Mouse (Mus musculus) megakaryocyte, adult 5-6 weeks (primary cell): ENCODE measurements around the gene Iqsec1. TPM values are rescaled to one million over a fixed set of nuclear protein-coding genes. Genes with fewer than 3 reads are reported as not detected.
A peak's percentile ranks its signal among the peaks of the same experiment; 100 is the strongest.
"Not testable (repeated sequence)": the region's sequence is repeated elsewhere in the genome, so short reads cannot be mapped to it uniquely, and the experiment has no call there.

ENCODE experiments used
- ATAC-seq: 2 replicates; pipeline ENCODE4 v1.8.0; 2016; ENCODE audit warnings: mild to moderate bottlenecking, inconsistent platforms; ENCODE audit not compliant: poor library complexity, severe bottlenecking
- total RNA-seq, 2 experiments: library from RNA; stranded (forward) in 1 of 2; stranded (reverse) in 1 of 2; fragments of 153-499, 151-499 nt in 1 of 2; fragments of 221-1000, 200-1000 nt in 1 of 2; gene quantifications; 2 replicates each; pipeline versions ENCODE4 v1.2.3 to v1.2.4; 2015 to 2017

Gene Iqsec1
- total RNA-seq, 2 experiments from 2014 or later: 12.2 to 58.0 TPM

DNA sequence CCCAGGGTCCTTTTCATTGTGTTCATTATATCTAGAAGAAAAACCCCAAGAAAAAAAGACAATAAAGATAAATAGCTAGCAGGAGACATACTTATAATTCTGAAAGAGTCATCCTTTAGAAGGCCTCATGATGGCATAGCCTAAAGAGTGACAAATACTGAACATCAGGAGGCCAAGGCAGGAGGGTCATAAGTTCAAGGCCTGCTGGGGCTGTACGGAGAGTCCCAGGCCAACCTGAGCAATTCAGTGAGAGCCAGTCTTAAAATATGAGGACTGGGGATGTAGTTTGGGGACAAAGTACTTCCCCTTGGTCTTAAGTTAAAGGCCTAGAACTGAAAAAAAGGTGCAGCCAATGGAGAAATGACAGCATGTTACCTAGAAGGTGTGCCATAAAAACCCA, 301.7 kb downstream of the Iqsec1 start:
- no peak for ATAC-seq

- ATAC-seq: no peak
These were observed 304.5 kb downstream of the Iqsec1 start for GRCm38 (mm10) chr6:90683831-90684532.

- no peak for ATAC-seq
These were observed 308.1 kb downstream of the Iqsec1 start for GRCm38 (mm10) chr6:90680401-90680800.

- ATAC-seq: 0 out of 2 replicates have a peak, but pooled peaks have one; percentile 5
These were observed 309.7 kb downstream of the Iqsec1 start for GRCm38 (mm10) chr6:90678759-90679158.

DNA sequence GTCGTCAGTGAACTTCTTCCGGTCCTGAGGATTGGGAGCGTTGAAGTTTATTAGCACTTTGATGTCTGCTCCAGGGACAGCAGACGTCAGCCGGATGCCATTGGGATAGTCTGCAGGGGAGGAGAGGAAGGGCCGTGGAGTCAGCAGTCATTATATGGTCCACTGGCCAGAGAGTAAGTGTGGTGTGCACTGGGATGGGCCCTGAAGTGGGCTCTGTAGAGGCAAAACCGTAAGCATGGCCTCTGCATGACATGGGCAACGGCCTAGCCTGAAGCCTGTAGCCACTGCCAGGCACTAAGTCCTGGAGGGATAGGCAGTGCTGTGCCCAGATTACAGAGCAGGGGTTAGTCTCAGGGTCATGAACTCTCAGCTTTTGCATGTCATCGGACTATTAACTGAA, 319.8 kb downstream of the Iqsec1 start:
- no peak for ATAC-seq

GRCm38 (mm10) chr6:90663736-90664135, 324.7 kb downstream of the Iqsec1 start:
- no peak for ATAC-seq

GRCm38 (mm10) chr6:90662148-90662547, 326.3 kb downstream of the Iqsec1 start:
- no peak for ATAC-seq

DNA sequence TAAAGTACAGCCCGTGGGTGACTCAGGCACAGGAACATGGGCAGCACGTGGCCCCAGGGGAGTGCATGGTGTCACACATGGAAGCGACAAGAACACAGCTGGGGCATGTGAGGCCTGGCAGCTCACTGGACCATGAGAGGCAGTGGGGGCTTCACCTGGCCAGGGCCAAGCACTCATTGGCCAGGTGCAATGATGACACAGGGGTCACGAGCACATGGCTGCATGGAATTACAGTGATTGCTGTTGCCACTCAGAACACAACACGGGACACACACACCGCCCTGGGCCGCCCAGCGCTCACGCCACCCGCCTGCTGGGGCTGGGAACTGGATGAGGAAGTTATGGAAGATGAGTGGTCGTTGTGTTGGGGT, 327.5 kb downstream of the Iqsec1 start:
- ATAC-seq: no peak

DNA sequence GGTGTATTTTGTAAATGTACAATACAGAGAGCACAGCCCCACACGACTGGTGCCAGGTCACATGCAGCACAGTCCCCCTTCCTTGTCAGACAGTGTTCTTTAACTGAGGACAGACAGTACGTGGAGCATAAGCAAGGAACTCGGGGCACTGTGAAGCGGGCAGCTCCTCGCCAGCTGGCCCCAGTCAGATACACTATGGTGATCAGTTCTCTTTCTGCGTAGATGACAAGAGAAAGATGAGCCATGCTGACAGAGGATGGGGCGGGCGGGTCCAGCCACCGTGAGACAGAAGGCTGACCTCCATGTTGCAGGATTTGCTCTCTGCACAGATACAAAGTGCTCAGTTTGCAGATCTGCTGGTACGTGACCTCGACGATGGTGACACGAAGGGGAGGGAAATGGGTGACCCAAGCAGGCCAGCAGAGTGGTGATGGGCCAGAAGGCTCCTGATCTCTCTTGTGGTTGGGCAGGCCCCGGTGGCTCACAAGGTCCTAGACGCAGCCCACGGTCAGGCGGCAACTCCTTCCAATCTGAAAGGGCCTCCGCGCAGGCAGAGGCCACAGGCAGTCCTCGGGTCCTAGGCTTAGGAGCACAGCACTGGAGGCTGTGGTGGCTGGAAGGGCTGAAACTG, 328.0 kb downstream of the Iqsec1 start:
- ATAC-seq: no peak

DNA sequence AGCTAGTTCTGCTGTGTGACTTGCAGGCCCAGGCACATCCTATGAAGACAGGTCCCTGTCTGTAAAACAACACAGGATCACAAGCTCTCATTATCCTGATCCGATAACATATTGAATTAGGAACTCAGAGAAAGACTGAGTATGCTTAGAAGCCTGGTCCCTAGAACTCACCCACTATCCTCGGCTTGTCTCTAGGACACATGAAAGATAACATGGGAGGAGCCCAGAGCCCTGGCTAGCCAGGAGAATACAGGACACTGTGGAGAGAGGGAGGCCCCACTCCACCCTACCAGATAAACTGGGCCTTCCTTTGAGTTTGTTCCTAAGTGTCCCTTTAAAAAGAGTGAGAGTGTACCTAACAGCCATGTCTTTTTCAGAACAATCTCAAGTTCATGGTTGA, 328.6 kb downstream of the Iqsec1 start:
- ATAC-seq: no peak

DNA sequence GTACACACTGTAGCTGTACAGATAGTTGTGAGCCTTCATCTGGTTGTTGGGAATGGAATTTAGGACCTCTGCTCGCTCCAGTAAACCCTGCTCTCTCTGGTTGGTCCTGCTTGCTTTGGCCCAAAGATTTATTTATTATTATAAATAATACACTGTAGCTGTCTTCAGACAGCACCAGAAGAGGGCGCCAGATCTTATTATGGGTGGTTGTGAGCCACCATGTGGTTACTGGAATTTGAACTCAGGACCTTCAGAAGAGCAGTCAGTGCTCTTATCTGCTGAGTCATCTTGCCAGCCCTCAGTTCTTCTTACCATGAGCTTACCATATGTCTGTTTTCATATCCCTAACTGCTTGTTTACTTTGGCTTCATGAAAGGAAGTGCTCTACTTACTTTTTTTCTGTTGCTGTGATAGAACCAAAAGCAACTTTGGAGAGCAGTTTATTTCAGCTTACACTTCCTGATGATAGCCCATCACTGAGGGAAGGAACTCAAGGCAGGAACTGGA, 332.1 kb downstream of the Iqsec1 start:
- ATAC-seq: not testable (repeated sequence)

DNA sequence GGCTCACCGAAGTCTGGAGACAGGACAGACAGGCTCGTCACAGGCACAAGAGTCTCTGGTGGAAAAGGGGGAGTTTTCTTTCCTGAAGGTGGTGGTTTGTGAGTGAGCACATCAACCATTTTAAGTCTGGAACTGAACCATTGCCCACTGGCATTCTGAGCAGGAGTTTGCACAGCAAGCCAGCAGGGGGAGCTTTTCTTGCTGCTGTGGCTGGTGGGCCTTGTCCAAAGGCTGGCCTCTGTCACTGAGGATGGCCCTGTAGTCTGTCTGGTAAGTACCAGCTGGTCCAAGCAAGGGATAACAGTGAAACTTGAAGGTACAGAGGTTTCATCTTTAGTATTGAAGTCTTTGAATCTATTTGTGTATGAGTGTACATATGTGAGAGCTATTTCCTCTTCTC, 334.7 kb downstream of the Iqsec1 start:
- peak; percentile 72 for ATAC-seq

DNA sequence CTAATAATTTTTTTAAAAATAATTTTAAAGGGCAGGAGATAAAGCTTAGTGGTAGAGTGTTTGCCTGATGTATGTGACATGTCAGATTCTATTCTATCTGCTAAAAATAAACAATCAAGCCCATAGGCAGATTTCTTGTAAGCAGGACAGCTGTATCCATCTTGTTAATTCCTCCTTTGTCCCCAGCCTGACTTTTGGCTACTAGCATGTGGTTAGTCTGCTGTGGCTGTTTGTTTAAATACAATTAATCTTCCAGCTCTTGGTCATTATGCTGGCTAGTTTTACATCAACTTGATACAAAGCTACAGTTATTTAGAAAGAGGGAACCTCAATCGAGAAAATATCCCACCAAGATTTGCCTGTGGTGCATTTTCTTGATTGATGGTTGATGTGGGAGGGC, 337.9 kb downstream of the Iqsec1 start:
- ATAC-seq: no peak

DNA sequence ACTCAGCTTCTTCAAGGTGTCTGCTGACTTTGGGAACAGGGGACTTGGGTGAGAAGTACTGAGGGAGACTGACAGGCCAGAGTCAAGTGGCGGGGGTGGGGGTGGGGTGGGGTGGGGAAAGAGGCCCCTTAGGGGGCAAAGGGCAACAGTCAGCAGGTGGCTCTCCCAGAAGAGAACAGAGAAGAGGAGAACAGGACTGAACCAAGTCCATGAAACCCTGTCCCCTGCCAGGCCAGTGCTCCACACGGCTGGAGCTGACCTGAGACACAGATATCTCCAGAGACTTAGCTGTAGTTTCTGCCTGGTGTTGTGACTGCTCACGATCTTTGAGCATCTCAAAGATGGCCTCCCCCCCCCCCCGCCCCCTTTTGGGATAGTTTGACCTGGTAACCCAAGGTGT, 339.2 kb downstream of the Iqsec1 start:
- ATAC-seq: no peak

DNA sequence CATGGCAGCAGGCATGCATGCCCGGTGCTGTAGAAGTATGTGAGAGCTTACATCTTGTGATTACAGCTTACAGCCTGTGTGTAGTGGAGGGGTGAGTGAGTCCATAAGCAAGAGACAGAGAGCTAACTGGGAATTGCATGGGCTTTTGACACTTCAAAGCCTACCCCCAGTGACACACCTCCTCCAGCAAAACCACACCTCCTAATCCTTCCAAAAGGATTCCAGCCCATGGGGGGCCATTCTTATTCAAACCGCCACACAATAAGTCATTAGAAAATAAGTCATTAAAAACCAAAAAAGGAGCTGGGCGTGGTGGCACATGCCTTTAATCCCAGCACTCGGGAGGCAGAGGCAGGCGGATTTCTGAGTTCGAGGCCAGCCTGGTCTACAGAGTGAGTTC, 340.1 kb downstream of the Iqsec1 start:
- no peak for ATAC-seq

DNA sequence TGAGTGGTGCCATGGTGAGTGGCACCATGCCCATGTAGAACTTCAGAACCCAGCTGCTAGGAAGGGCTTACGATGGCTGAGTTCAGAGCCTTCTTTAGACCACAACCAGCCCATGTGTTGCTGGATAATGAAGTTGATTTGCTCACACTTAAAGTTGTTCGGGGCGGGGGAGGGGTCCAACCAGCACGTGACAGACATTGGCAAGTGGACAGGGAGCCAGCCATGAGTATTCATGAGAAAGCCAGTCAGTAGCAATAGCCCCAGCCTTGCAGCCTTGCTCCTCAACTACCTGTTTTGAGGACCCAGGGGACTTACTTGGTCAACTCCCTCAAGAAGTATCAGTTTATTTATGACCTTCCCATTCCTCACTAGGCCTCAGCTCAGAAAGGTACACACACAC, 343.5 kb downstream of the Iqsec1 start:
- no peak for ATAC-seq

DNA sequence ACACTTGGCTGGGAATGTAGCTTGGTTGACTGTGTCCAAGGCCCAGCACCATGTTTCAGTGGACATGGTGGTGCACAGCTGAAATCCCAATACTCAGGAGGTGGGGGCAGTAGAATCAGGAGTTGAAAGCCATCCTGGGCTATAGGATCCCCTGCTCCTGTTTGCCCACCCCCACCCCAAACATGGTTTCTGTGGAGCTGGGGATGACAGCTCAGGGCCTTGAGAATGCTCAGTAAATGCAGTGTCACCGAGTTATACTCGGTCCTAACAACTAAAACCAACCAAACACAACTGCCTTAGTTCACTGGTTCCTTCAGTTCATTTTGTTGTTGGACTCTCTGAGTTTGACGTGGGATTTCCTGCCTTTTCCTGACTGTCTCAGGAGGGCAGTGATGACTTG, 345.4 kb downstream of the Iqsec1 start:
- no peak for ATAC-seq

- ATAC-seq: no peak
These were observed 352.9 kb downstream of the Iqsec1 start for GRCm38 (mm10) chr6:90635611-90636010.

GRCm38 (mm10) chr6:90635081-90635480, 353.4 kb downstream of the Iqsec1 start:
- ATAC-seq: no peak

DNA sequence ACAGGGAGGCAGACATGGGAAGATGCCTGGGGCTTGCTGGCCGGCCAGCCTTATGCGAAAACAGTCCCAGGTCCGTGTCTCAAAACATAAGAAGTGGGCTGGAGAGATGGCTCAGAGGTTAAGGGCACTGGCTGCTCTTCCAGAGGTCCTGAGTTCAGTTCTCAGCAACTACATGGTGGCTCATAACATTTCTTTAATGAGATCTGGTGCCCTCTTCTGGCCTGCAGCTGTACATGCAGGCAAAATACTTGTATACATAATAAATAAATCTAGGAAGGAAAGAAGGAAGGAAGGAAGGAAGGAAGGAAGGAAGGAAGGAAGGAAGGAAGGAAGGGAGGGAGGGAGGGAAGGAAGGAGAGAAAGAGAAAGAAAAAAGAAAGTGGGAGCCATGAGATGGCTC, 356.0 kb downstream of the Iqsec1 start:
- not testable (repeated sequence) for ATAC-seq

DNA sequence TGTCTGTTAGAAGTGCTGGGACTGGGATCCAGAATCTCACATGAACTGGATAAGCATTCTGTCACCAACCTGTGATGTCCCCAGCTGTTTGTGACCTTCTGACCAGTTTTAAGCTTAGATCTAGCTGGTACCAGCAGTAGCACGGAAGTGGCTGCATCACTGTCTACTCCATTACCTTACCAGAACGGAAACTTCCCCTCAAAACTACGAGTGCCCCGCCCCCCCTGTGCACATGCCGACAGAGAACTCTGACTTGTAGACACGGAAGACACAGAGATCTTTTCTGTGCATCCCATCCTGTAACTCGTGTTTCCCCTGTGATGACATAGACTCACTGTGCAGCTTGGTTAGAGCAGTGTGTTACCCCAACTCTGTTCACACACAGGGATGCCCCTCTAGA, 358.1 kb downstream of the Iqsec1 start:
- ATAC-seq: peak; percentile 63

GRCm38 (mm10) chr6:90629506-90629905, 359.0 kb downstream of the Iqsec1 start:
- ATAC-seq: peak; percentile 73

GRCm38 (mm10) chr6:90627556-90627955, 360.9 kb downstream of the Iqsec1 start:
- ATAC-seq: no peak
